29 mouse cellular contexts compared by ENCODE assay signal in the genomic region with DNA sequence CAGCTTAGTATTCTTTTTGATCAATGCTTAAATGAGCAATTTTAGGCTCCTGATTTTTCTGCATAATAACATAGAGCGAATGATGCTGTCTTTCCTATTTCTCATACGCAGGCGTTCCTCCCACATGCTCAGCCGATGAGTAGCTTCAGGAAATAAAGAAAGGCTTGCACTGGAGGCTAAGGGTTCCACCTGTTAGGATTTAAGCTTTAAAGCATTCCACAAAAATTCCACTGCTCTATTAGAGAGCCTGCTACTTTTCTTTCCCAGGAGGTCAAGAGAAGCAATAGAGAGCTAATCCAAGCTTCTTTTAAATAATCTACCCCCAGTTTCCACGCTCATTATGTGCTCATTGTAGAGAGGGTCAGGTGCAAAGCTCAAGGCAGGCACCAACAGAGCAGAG.
DNase-seq lines count a peak whose midpoint lies in the region; ATAC-seq lines count a peak whose summit lies in the region.
"Had no signal": no experiment of that assay in that cellular context is flagged by ENCODE, and none has a peak within 500 bp of the region (broad histone marks: within the 10 kb centered on the region; RNA-seq: fewer than 3 reads in every experiment).

No protein-coding gene starts in this region.

- H3K4me1 ChIP-seq in embryonic facial prominence, embryonic 14.5 days (ENCODE audit: control insufficient read depth, insufficient read depth, low read length) = no peaks in the 10 kb centered on the region
- H3K4me1 ChIP-seq: heart, embryonic 12.5 days; heart, embryonic 15.5 days; hindbrain, embryonic 10.5 days; intestine, embryonic 15.5 days had no signal

- 28% methylated on average over 5 of the region's 5 CpGs for WGBS in embryonic facial prominence, embryonic 14.5 days

- H3K36me3 ChIP-seq in embryonic facial prominence, embryonic 14.5 days (ENCODE audit: control insufficient read depth, insufficient read depth, low read length) = no peaks in the 10 kb centered on the region
- H3K36me3 ChIP-seq: G1E; heart, embryonic 12.5 days; heart, embryonic 15.5 days; hindbrain, embryonic 10.5 days; hindbrain, embryonic 13.5 days; intestine, embryonic 15.5 days had no signal

- H3K9ac ChIP-seq in embryonic facial prominence, embryonic 14.5 days (ENCODE audit: low read depth, low read length) = no peak overlapping the region
- H3K9ac ChIP-seq: forebrain, embryonic 13.5 days; heart, embryonic 12.5 days; heart, embryonic 15.5 days; hindbrain, embryonic 13.5 days; intestine, embryonic 15.5 days had no signal

- no peak overlapping the region for H3K27ac ChIP-seq in embryonic facial prominence, embryonic 14.5 days (replicated peaks; ENCODE audit: low read depth, low read length)
- H3K27ac ChIP-seq: forebrain, embryonic 13.5 days; gastrocnemius, adult 2 months; heart, embryonic 15.5 days; hindbrain, embryonic 10.5 days; hindbrain, embryonic 13.5 days; intestine, embryonic 15.5 days had no signal

- DNase-seq in left cerebral cortex, postnatal 25 days (ENCODE audit: low spot score in 2 of 2) = peak; percentile 16 to 20
- DNase-seq in left cerebral cortex, postnatal 10 days (ENCODE audit: extremely low spot score in 1 of 2, low spot score in 2 of 2) = no peak
- peak; percentile 34 for DNase-seq in right cerebral cortex, adult 18-20 months
- DNase-seq in right cerebral cortex, postnatal 25 days = no peak
- peak; percentile 54 for DNase-seq in brain, adult 2 months (ENCODE audit: low read depth, low spot score)
- peak; percentile 75 for DNase-seq in embryonic facial prominence, embryonic 14.5 days (ENCODE audit: low spot score)
- no peak for DNase-seq in heart, adult 18-20 months
- DNase-seq: adrenal gland, adult 2 months; adrenal gland, postnatal 14 days; B cell, adult 2 months; cerebellum, adult 18-20 months; cerebellum, adult 9-10 months; cerebellum, postnatal 25 days; gastrocnemius, adult 2 months; gastrocnemius, postnatal 14 days; heart, adult 11 months; heart, postnatal 10 days; heart, postnatal 36 days had no signal

- ATAC-seq in embryonic facial prominence, embryonic 14.5 days (ENCODE audit: low read depth) = peak; percentile 75; the same call in 1 of the 2 replicates
- ATAC-seq: forebrain, embryonic 13.5 days; forebrain, embryonic 16.5 days; hindbrain, embryonic 16.5 days; intestine, embryonic 15.5 days had no signal

- H3K9me3 ChIP-seq in embryonic facial prominence, embryonic 14.5 days (ENCODE audit: control insufficient read depth, low read length) = no peaks in the 10 kb centered on the region
- H3K9me3 ChIP-seq: forebrain, embryonic 13.5 days; heart, embryonic 12.5 days; heart, embryonic 15.5 days; hindbrain, embryonic 10.5 days; hindbrain, embryonic 13.5 days; intestine, embryonic 15.5 days had no signal

- H3K4me3 ChIP-seq in embryonic facial prominence, embryonic 14.5 days (ENCODE audit: low read depth, low read length) = no peak overlapping the region
- H3K4me3 ChIP-seq: erythroblast, embryonic 14.5 days; forebrain, embryonic 13.5 days; gastrocnemius, adult 2 months; heart, embryonic 12.5 days; heart, embryonic 15.5 days; hindbrain, embryonic 10.5 days; hindbrain, embryonic 13.5 days; intestine, embryonic 15.5 days had no signal

- no peaks in the 10 kb centered on the region for H3K27me3 ChIP-seq in embryonic facial prominence, embryonic 14.5 days (replicated peaks; ENCODE audit: control insufficient read depth, insufficient read depth, low read length)
- H3K27me3 ChIP-seq: CH12.LX; forebrain, embryonic 13.5 days; heart, embryonic 12.5 days; heart, embryonic 15.5 days; hindbrain, embryonic 13.5 days; intestine, embryonic 15.5 days had no signal

- no peak overlapping the region for H3K4me2 ChIP-seq in embryonic facial prominence, embryonic 14.5 days (ENCODE audit: low read depth, low read length)
- H3K4me2 ChIP-seq: forebrain, embryonic 13.5 days; heart, embryonic 12.5 days; heart, embryonic 15.5 days; hindbrain, embryonic 13.5 days; intestine, embryonic 15.5 days had no signal

- intact Hi-C loops in left cerebral cortex, postnatal 25 days (cut with DNase I) = no loop called here
- intact Hi-C loops in left cerebral cortex, postnatal 10 days (cut with DNase I) = no loop called here

Comparison
In these comparisons a context has a peak if more than half of its experiments do, and no peak if none do; other contexts are left out.
1. DNase-seq: peak in left cerebral cortex, postnatal 25 days (2 of 2), right cerebral cortex, adult 18-20 months (single experiment), brain, adult 2 months (single experiment) and embryonic facial prominence, embryonic 14.5 days (single experiment); none in left cerebral cortex, postnatal 10 days (0 of 2), right cerebral cortex, postnatal 25 days (single experiment) and heart, adult 18-20 months (0 of 2).